Mouse (Mus musculus): ENCODE data around the gene Tmem274.

Gene Tmem274

DNA sequence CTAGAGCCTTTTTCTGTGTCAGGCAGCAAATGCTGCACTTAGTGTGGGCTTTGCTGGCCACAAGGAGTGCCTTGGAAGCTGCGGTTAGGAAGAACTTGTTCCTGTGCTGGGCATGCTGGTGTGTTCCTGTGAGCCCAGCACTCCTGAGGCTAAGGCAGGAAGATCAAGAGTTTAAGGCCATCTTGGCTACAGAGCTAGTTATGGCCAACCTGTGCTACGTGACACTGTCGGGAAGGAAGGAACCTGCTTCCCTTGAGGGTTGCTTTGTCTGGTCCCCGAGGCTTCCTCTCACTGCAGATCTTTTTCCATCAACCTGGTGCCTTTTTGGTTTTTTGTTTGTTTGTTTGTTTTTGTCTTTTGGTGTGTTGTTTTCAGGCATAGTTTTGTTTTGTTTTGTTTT lies 48.0 kb downstream of the Tmem274 start:
- no peak for DNase-seq (ENCODE audit: low read depth, low spot score)

DNA sequence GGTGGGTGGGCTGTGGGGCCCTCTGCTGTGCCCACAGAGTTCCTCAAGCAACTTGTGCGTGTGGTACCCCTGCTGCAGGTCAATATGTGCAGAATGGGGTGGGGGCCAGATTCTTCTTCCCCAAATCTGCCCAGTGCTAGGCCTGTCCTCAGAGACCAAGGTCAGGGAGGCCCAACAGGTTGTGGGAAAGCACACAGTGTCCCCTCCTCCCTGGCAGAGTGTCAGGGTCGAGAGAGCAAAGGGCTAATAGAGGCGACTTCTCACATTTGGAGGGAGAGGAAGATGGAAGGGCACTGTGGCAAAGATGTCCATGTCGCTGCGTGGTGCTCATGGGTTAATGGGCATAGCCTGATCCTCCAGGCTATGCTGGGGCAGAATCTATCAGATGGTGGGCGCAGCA lies 48.6 kb downstream of the Tmem274 start:
- DNase-seq (ENCODE audit: low read depth, low spot score): no peak

DNA sequence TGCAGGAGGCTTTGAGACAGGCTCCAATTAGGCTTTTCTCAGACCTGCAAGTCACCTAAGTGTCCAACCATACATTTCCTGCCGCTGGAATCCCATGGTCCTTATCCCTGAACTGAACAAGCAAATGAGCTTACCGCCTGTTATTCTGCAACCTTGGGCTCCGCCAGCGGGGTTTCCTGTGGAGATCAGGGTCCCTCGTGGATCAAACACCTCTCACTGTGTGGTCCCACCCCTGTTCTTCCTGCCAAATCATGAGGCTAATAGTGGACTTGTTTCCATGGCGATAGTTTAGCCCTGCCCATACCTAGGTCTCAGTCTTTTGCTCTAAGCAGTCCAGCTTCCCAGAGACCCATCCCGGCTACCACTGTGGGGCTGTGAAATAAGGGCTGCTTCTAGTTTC lies 49.2 kb downstream of the Tmem274 start:
- no peak for DNase-seq (ENCODE audit: low read depth, low spot score)

DNA sequence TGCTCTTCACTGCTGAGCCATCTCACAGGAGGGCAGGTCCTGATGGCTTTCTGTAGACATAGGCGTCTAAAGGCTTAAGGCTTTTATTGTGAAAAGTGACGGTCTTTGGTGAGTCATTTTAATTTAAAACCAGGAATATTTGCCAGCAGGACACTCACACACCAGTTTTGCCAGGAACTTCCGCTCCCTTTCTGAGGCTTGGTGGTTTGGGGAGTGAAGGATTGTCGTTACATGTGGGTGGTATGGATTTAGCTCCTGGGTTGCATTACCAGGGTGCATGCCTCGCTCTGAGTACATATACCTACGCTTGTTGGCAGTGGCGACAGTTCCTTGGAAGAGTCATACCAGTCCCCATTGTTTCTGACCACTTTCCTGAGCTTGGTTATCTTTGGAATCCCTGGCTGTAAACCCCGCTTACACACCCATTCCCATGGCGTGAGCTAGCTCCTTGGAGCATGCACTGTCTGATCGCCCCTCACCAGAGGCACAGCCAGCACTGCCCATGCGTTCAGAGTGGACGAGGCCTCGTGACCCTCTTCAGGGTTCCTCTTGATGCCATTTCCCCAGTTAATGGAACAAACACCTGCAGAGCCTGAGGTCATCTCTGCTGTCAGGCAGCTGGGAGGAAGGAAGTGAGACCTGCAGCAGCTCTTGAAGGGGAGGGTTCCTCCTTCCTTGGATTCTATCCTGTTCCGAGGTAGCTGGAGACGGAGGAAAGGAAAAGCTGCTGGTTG lies 50.6 kb downstream of the Tmem274 start:
- no peak for DNase-seq (ENCODE audit: low read depth, low spot score)

DNA sequence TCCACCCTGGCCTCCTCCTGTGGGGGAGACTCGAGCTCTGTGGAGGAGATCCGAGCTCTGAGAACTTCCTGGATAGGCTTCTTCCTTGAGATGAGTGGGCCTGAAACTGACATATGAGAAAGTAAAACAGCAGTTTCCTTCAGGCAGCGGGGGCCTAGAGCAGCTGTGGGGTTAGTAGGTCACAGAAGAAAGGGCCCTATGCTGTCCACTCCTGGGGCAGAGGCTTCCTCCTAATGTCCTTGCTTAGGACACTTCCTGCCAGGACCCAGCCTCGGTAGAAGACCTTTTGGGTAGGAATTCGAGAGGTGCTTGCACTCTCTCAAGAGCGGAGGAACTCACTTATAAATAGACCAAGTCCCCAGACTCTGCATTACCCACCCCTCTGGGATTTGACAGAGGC lies 52.5 kb downstream of the Tmem274 start:
- DNase-seq (ENCODE audit: low read depth, low spot score): no peak

Data from telencephalon, adult 2 months (tissue).